Mouse (Mus musculus) heart, adult 2 months (tissue): ENCODE results near the gene Prr3. TPM values are rescaled to one million over a fixed set of nuclear protein-coding genes. Genes with fewer than 3 reads are reported as not detected.

Experiments
- DNase-seq, 2 experiments: peaks; one replicate each; pipeline ENCODE4 v3.0.0; 2021
- H3K27ac ChIP-seq: fragments of 200-600 bp; 2 replicates; pipeline ENCODE4 v1.8.1; 2022
- H3K27me3 ChIP-seq: fragments of 200-500 bp; 2 replicates; pipeline ENCODE4 v1.6.1; 2012; ENCODE audit warnings: mild to moderate bottlenecking, low read length, inconsistent platforms, mixed read lengths; ENCODE audit not compliant: control insufficient read depth, insufficient read depth
- H3K36me3 ChIP-seq: fragments of 200-500 bp; 2 replicates; pipeline ENCODE4 v1.6.1; 2012; ENCODE audit warnings: low read length, inconsistent platforms; ENCODE audit not compliant: control insufficient read depth, insufficient read depth
- H3K4me1 ChIP-seq: fragments of 200-500 bp; 2 replicates; pipeline ENCODE4 v1.6.1; 2011; ENCODE audit warnings: low read length; ENCODE audit not compliant: control insufficient read depth, insufficient read depth
- H3K4me3 ChIP-seq: fragments of 200-600 bp; 2 replicates; pipeline ENCODE4 v1.8.1; 2022
- H3K79me2 ChIP-seq: fragments of 200-500 bp; replicated peaks from 2 replicates; pipeline ENCODE4 v1.6.1; 2012; ENCODE audit warnings: mild to moderate bottlenecking, inconsistent platforms, low read length, moderate library complexity, mixed read lengths; ENCODE audit not compliant: control insufficient read depth, insufficient read depth
- H3K9ac ChIP-seq: fragments of 200-500 bp; 2 replicates; pipeline ENCODE4 v1.6.1; 2012; ENCODE audit warnings: low read depth, mild to moderate bottlenecking, control low read depth, inconsistent platforms, low read length, mixed read lengths
- CTCF ChIP-seq: fragments of 200-600 bp; IDR thresholded peaks from 2 replicates; pipeline ENCODE4 v1.8.1; 2022; ENCODE audit warnings: antibody characterized with exemption, mild to moderate bottlenecking, moderate library complexity
- EP300 ChIP-seq: fragments of 200-500 bp; IDR thresholded peaks from 2 replicates; pipeline ENCODE4 v1.6.1; 2011; ENCODE audit warnings: low read depth, low read length, control low read depth; ENCODE audit not compliant: insufficient read depth
- POLR2A ChIP-seq: fragments of 200-500 bp; IDR thresholded peaks from 2 replicates; pipeline ENCODE4 v1.6.1; 2011; ENCODE audit warnings: mild to moderate bottlenecking, low read depth, low read length, control low read depth; ENCODE audit not compliant: insufficient read depth
- WGBS: fragments of 180-500 bp; shearing (Covaris S2); methylation state at CpG from one replicate; pipeline ENCODE4 v1.1.7; 2018; 5-methylcytosine and 5-hydroxymethylcytosine counted together
- intact Hi-C: fragments of 180-260 bp; cut with DNase I; formaldehyde crosslinking; loops from one replicate; pipeline ENCODE4 v1.15.1; 2025
- microRNA-seq, 2 experiments: library from miRNA; unstranded; fragments of <30 nt; microRNA quantifications; one replicate each; pipeline ENCODE4 v1.2.0; 2021
- polyA plus RNA-seq: library from polyadenylated mRNA; depleted of rRNA; stranded (reverse); fragments of >200 nt; gene quantifications from 2 replicates; pipeline ENCODE4 v1.2.3, GENCODE M21; 2012; rRNA removed
- total RNA-seq, 2 experiments: library from RNA; stranded (reverse); gene quantifications; 2 replicates each; pipeline ENCODE4 v1.2.3; 2021

Gene Prr3
- total and polyA plus RNA-seq, 3 experiments = 3.9 to 7.6 (median 4.3) TPM

DNA sequence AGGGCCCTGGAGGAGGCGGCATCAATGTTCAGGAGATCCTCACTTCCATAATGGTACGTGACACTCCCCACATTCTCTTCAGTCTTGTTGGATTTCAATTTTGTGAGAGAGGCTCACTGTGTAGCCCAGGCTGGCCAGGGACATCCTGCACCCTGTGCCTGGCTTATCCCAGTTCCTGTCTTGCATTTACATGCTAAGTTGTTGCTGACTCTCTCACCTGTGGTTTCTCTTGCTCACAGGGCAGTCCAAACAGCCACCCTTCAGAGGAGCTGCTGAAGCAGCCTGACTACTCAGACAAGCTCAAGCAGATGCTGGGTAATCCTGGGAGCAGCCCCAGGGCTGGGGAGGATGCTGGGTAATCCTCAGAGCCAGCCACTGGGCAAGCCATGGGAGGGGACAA lies 50.5 kb downstream of the Prr3 start:
- H3K79me2 ChIP-seq = no peaks in the 10 kb centered on the region
- H3K4me3 ChIP-seq = no peak overlapping the region
- WGBS = 96% methylated on average over 2 of the region's 2 CpGs
- no peaks in the 10 kb centered on the region for H3K27me3 ChIP-seq
- H3K27ac ChIP-seq = no peak overlapping the region
- TF ChIP-seq EP300 (no peak), POLR2A (no peak), CTCF (no peak)
- no peaks in the 10 kb centered on the region; the same call in 1 of the 2 replicates for H3K36me3 ChIP-seq
- no peak overlapping the region for H3K9ac ChIP-seq
- no peak for DNase-seq
- intact Hi-C loops = no loop called here
- no peaks in the 10 kb centered on the region for H3K4me1 ChIP-seq

DNA sequence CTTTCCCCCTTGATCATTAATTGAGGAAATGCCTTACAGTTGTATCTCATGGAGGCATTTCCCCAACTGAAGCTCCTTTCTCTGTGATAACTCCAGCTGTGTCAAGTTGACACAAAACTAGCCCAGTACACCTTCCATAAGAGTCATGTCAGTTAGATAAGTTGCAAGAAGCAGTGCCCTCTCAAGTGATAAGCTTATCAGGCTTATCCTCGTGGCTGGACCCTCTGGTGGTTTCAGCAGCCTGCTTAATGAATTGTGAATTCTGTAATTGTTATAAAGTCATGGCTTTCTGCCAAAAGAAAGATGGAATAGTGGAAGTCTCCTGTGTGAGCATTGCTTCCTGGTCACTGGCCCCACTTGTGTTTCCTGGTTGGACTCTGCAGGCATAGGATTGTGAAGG lies 52.6 kb downstream of the Prr3 start:
- TF ChIP-seq CTCF = no peak
- TF ChIP-seq EP300 = no peak
- no peak for TF ChIP-seq POLR2A
- intact Hi-C loops = no loop called here
- H3K79me2 ChIP-seq = no peaks in the 10 kb centered on the region
- H3K9ac ChIP-seq = no peak overlapping the region
- H3K4me3 ChIP-seq = no peak overlapping the region
- H3K4me1 ChIP-seq = no peaks in the 10 kb centered on the region; the same call in 1 of the 2 replicates
- H3K27me3 ChIP-seq = no peaks in the 10 kb centered on the region
- DNase-seq = no peak
- no peaks in the 10 kb centered on the region; the same call in 1 of the 2 replicates for H3K36me3 ChIP-seq
- H3K27ac ChIP-seq = no peak overlapping the region
- 2% methylated on average over 1 of the region's 1 CpGs for WGBS

DNA sequence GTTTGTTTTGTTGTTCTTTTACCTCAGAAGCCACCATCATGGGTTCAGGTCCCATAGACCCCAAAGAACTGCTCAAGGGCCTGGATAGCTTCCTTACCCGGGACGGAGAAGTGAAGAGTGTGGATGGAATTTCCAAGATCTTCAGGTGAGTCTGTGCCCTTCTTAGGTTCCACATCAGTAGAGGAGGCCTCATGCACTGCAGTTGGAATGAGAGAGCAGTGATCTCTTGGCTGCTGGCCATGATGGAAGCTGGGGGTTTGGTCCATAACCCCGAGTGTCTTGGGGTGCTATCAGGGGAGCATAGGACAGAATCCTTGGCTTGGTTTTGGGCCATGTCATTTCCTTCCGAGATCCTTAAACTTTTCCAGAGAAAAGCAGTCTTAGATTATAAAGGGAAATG lies 56.8 kb downstream of the Prr3 start:
- Histone ChIP-seq H3K4me1 (peaks cover 6% of the 10 kb centered on the region), H3K4me3 (no peak overlapping the region), H3K36me3 (peaks cover 11% of the 10 kb centered on the region), H3K79me2 (no peaks in the 10 kb centered on the region), H3K27ac (no peak overlapping the region), H3K9ac (no peak overlapping the region), H3K27me3 (no peaks in the 10 kb centered on the region)
- DNase-seq = no peak
- 80% methylated on average over 4 of the region's 4 CpGs for WGBS
- TF ChIP-seq POLR2A = no peak
- TF ChIP-seq EP300 = no peak
- TF ChIP-seq CTCF = no peak
- intact Hi-C loops = no loop called here

DNA sequence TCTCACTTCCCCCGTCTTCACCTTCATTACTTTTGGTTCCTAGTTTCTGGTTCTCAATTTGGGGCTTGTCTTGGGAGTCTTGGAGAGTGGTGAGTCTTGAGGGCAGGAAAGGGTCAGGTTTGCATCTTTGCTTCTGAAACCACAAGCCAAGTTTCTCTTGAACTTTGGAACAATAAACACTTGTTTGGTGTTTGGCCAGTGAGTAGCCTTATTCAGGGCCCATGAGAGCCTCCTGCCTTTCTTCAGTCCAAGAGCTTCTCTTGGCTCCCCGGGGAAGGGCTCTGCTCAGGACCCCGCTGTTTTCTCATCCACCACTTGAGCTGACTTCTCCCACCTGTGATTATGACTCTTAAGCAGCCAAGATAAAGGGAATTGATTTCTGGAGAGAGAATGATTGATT lies 57.5 kb downstream of the Prr3 start:
- intact Hi-C loops = no loop called here
- TF ChIP-seq POLR2A = no peak
- no peak for TF ChIP-seq EP300
- no peak for TF ChIP-seq CTCF
- no peaks in the 10 kb centered on the region for H3K79me2 ChIP-seq
- H3K4me1 ChIP-seq = peaks cover 6% of the 10 kb centered on the region
- H3K27ac ChIP-seq = no peak overlapping the region
- no peak overlapping the region for H3K4me3 ChIP-seq
- no peak overlapping the region for H3K9ac ChIP-seq
- H3K27me3 ChIP-seq = no peaks in the 10 kb centered on the region
- WGBS = 69% methylated on average over 3 of the region's 3 CpGs
- peaks cover 11% of the 10 kb centered on the region for H3K36me3 ChIP-seq
- DNase-seq = no peak

Small RNA genes within 50 kb of the gene (microRNA-seq; reads per million reads assigned to microRNA genes)
- 34.4 to 63.4 reads per million in 2 experiments for gene Mir877

Other genes with a start within 250 kb of the Prr3 start
- 10 to 100 TPM; 15.6 to 37.0 TPM for gene Ier3, start 158.6 kb downstream of the Prr3 start, total RNA-seq
- 30.9 and 33.1 TPM in 2 replicates for gene Ier3, start 158.6 kb downstream of the Prr3 start, polyA plus RNA-seq
- gene Flot1, start 157.0 kb downstream of the Prr3 start, total RNA-seq = 100 to 1,000 TPM; 133 to 148 TPM
- gene Flot1, start 157.0 kb downstream of the Prr3 start, polyA plus RNA-seq = 138 and 144 TPM in 2 replicates
- 10 to 100 TPM; 83.0 to 90.1 TPM for gene Tubb5, start 141.9 kb downstream of the Prr3 start, total RNA-seq
- gene Tubb5, start 141.9 kb downstream of the Prr3 start, polyA plus RNA-seq = 108 and 134 TPM in 2 replicates
- gene Mdc1, start 138.7 kb downstream of the Prr3 start, total RNA-seq = 10 to 100 TPM; 13.2 to 13.3 TPM
- 4.2 and 8.3 TPM in 2 replicates for gene Mdc1, start 138.7 kb downstream of the Prr3 start, polyA plus RNA-seq
- gene Nrm, start 118.9 kb downstream of the Prr3 start, total RNA-seq = 1 to 10 TPM; 1.8 TPM
- 5.3 and 5.6 TPM in 2 replicates for gene Nrm, start 118.9 kb downstream of the Prr3 start, polyA plus RNA-seq
- gene Ppp1r18, start 114.6 kb downstream of the Prr3 start, total RNA-seq = 10 to 100 TPM; 12.8 to 18.6 TPM
- gene Ppp1r18, start 114.6 kb downstream of the Prr3 start, polyA plus RNA-seq = 18.9 and 21.3 TPM in 2 replicates
- 10 to 100 TPM; 19.3 to 20.3 TPM for gene Dhx16, start 100.4 kb downstream of the Prr3 start, total RNA-seq
- gene Dhx16, start 100.4 kb downstream of the Prr3 start, polyA plus RNA-seq = 27.7 and 38.0 TPM in 2 replicates
- 100 to 1,000 TPM in 1 of 2 experiments, 10 to 100 TPM in 1; 99.4 to 116 TPM for gene 2310061I04Rik, start 82.8 kb downstream of the Prr3 start, total RNA-seq
- 164 and 176 TPM in 2 replicates for gene 2310061I04Rik, start 82.8 kb downstream of the Prr3 start, polyA plus RNA-seq
- 1 to 10 TPM; 6.0 TPM for gene Atat1, start 70.2 kb downstream of the Prr3 start, total RNA-seq
- 22.0 and 24.3 TPM in 2 replicates for gene Atat1, start 70.2 kb downstream of the Prr3 start, polyA plus RNA-seq
- gene Mrps18b, start 63.8 kb downstream of the Prr3 start, total RNA-seq = 10 to 100 TPM; 50.9 to 56.2 TPM
- 76.0 and 99.7 TPM in 2 replicates for gene Mrps18b, start 63.8 kb downstream of the Prr3 start, polyA plus RNA-seq
- 10 to 100 TPM; 26.4 to 40.9 TPM for gene Ppp1r10, start 63.8 kb downstream of the Prr3 start, total RNA-seq
- 18.1 and 18.7 TPM in 2 replicates for gene Ppp1r10, start 63.8 kb downstream of the Prr3 start, polyA plus RNA-seq
- 10 to 100 TPM; 63.0 to 75.2 TPM for gene Abcf1, start 10.5 kb downstream of the Prr3 start, total RNA-seq
- gene Abcf1, start 10.5 kb downstream of the Prr3 start, polyA plus RNA-seq = 54.5 and 59.6 TPM in 2 replicates
- 10 to 100 TPM; 27.4 to 35.6 TPM for gene Gnl1, start 385 bp downstream of the Prr3 start, total RNA-seq
- gene Gnl1, start 385 bp downstream of the Prr3 start, polyA plus RNA-seq = 17.0 and 18.2 TPM in 2 replicates
- 1 to 10 TPM; 7.5 to 9.6 TPM for gene H2-T24, start 40.3 kb upstream of the Prr3 start, total RNA-seq
- gene H2-T24, start 40.3 kb upstream of the Prr3 start, polyA plus RNA-seq = 4.3 and 9.4 TPM in 2 replicates
- gene H2-T23, start 52.6 kb upstream of the Prr3 start, total RNA-seq = 10 to 100 TPM; 27.3 to 34.1 TPM
- gene H2-T23, start 52.6 kb upstream of the Prr3 start, polyA plus RNA-seq = 43.4 and 46.4 TPM in 2 replicates
- gene H2-T22, start 62.5 kb upstream of the Prr3 start, total RNA-seq = 10 to 100 TPM in 1 of 2 experiments, 1 to 10 TPM in 1; 7.4 to 10.6 TPM
- 23.4 and 23.8 TPM in 2 replicates for gene H2-T22, start 62.5 kb upstream of the Prr3 start, polyA plus RNA-seq
- gene Gm6034, start 62.7 kb upstream of the Prr3 start, total RNA-seq = not detected
- not detected in 2 replicates for gene Gm6034, start 62.7 kb upstream of the Prr3 start, polyA plus RNA-seq
- gene Gm11127, start 78.1 kb upstream of the Prr3 start, total RNA-seq = 1 to 10 TPM; 3.5 to 4.4 TPM
- not detected in 2 replicates for gene Gm11127, start 78.1 kb upstream of the Prr3 start, polyA plus RNA-seq
- under 1 TPM in 1 of 2 experiments, not detected in 1; 0.23 TPM for gene Gm19684, start 141.4 kb upstream of the Prr3 start, total RNA-seq
- 0.16 and 0.41 TPM in 2 replicates for gene Gm19684, start 141.4 kb upstream of the Prr3 start, polyA plus RNA-seq
- not detected for gene Gm7030, start 149.2 kb upstream of the Prr3 start, total RNA-seq
- not detected in 2 replicates for gene Gm7030, start 149.2 kb upstream of the Prr3 start, polyA plus RNA-seq
- gene Gm8909, start 188.3 kb upstream of the Prr3 start, total RNA-seq = under 1 TPM in 1 of 2 experiments, not detected in 1; 0.29 TPM
- not detected in 2 replicates for gene Gm8909, start 188.3 kb upstream of the Prr3 start, polyA plus RNA-seq
- not detected for gene H2-T3, start 210.1 kb upstream of the Prr3 start, total RNA-seq
- not detected in 2 replicates for gene H2-T3, start 210.1 kb upstream of the Prr3 start, polyA plus RNA-seq